Mouse (Mus musculus) liver, adult 2 months (tissue): ENCODE data around the gene Dnajb8. TPM values are rescaled to one million over a fixed set of nuclear protein-coding genes. Genes with fewer than 3 reads are reported as not detected.

ENCODE experiments used
- DNase-seq: peaks from one replicate; pipeline ENCODE4 v3.0.0-alpha.2; 2011; ENCODE audit warnings: low read depth, low spot score; ENCODE audit errors: extremely low read depth
- H3K27ac ChIP-seq: fragments of 200-500 bp; replicated peaks from 2 replicates; pipeline ENCODE4 v1.5.1; 2012; ENCODE audit warnings: low read depth, mild to moderate bottlenecking, control low read depth, inconsistent platforms, low read length; ENCODE audit not compliant: insufficient read depth
- H3K27me3 ChIP-seq: fragments of 200-500 bp; 2 replicates; pipeline ENCODE4 v1.6.1; 2012; ENCODE audit warnings: mild to moderate bottlenecking, moderate library complexity, low read length, inconsistent platforms; ENCODE audit not compliant: control insufficient read depth, insufficient read depth
- H3K36me3 ChIP-seq: fragments of 200-500 bp; 2 replicates; pipeline ENCODE4 v1.6.1; 2012; ENCODE audit warnings: low read length, inconsistent platforms; ENCODE audit not compliant: control insufficient read depth, insufficient read depth
- H3K4me1 ChIP-seq: fragments of 200-500 bp; 2 replicates; pipeline ENCODE4 v1.6.1; 2011; ENCODE audit warnings: low read length; ENCODE audit not compliant: control insufficient read depth, insufficient read depth
- H3K4me3 ChIP-seq: fragments of 200-500 bp; 2 replicates; pipeline ENCODE4 v1.5.1; 2011; ENCODE audit warnings: low read depth, mild to moderate bottlenecking, control low read depth, low read length, moderate library complexity; ENCODE audit not compliant: insufficient read depth
- H3K79me2 ChIP-seq: fragments of 200-500 bp; 2 replicates; pipeline ENCODE4 v1.6.1; 2012; ENCODE audit warnings: inconsistent platforms, mild to moderate bottlenecking, low read length, moderate library complexity; ENCODE audit not compliant: control insufficient read depth, insufficient read depth
- H3K9ac ChIP-seq: fragments of 200-500 bp; 2 replicates; pipeline ENCODE4 v1.6.1; 2012; ENCODE audit warnings: low read depth, mild to moderate bottlenecking, control low read depth, inconsistent platforms, low read length
- CTCF ChIP-seq: fragments of 200-500 bp; IDR thresholded peaks from 2 replicates; pipeline ENCODE4 v1.5.1; 2011; ENCODE audit warnings: low read depth, low read length, control low read depth
- POLR2A ChIP-seq: fragments of 200-500 bp; IDR thresholded peaks from 2 replicates; pipeline ENCODE4 v1.6.1; 2011; ENCODE audit warnings: low read length, control low read depth; ENCODE audit not compliant: insufficient read depth; ENCODE audit errors: extremely low read depth
- WGBS: fragments of 180-500 bp; shearing (Covaris S2); methylation state at CpG from one replicate; pipeline ENCODE4 v1.1.7; 2018; 5-methylcytosine and 5-hydroxymethylcytosine counted together
- polyA plus RNA-seq: library from polyadenylated mRNA; depleted of rRNA; stranded (reverse); fragments of >200 nt; gene quantifications from 2 replicates; pipeline ENCODE4 v1.2.3, GENCODE M21; 2012
- total RNA-seq: library from RNA; depleted of rRNA; stranded (reverse); fragments of >200 nt; gene quantifications from 2 replicates; pipeline ENCODE4 v1.2.3, GENCODE M21; 2014

Gene Dnajb8
- total and polyA plus RNA-seq, 2 experiments: not detected

GRCm38 (mm10) chr6:88249231-88249630, 27.2 kb downstream of the Dnajb8 start:
- no peak overlapping the region for H3K27ac ChIP-seq
- H3K4me3 ChIP-seq: no peak overlapping the region
- peak; percentile 18 for DNase-seq
- no peaks in the 10 kb centered on the region for H3K4me1 ChIP-seq
- no peaks in the 10 kb centered on the region for H3K36me3 ChIP-seq
- WGBS: 86% methylated on average over 1 of the region's 1 CpGs
- TF ChIP-seq POLR2A (no peak), CTCF (no peak)
- no peak overlapping the region for H3K9ac ChIP-seq
- no peaks in the 10 kb centered on the region for H3K79me2 ChIP-seq
- H3K27me3 ChIP-seq: no peaks in the 10 kb centered on the region

- H3K9ac ChIP-seq: no peak overlapping the region
Measured at GRCm38 (mm10) chr6:88251396-88251795, 29.3 kb downstream of the Dnajb8 start.

GRCm38 (mm10) chr6:88251798-88252478, 29.9 kb downstream of the Dnajb8 start:
- TF ChIP-seq POLR2A (no peak), CTCF (no peak)
- Histone ChIP-seq H3K79me2 (no peaks in the 10 kb centered on the region), H3K36me3 (no peaks in the 10 kb centered on the region), H3K4me1 (no peaks in the 10 kb centered on the region), H3K4me3 (no peak overlapping the region), H3K27ac (no peak overlapping the region), H3K9ac (no peak overlapping the region), H3K27me3 (no peaks in the 10 kb centered on the region)
- DNase-seq: no peak
- 82% methylated on average over 7 of the region's 7 CpGs for WGBS

More at GRCm38 (mm10) chr6:88251396-88251795, 29.3 kb downstream of the Dnajb8 start:
- peak; percentile 9 for DNase-seq
- no peak overlapping the region for H3K27ac ChIP-seq
- WGBS: 91% methylated on average over 1 of the region's 1 CpGs
- no peak for TF ChIP-seq POLR2A
- no peak overlapping the region for H3K4me3 ChIP-seq
- H3K4me1 ChIP-seq: no peaks in the 10 kb centered on the region
- no peaks in the 10 kb centered on the region for H3K79me2 ChIP-seq
- no peaks in the 10 kb centered on the region for H3K27me3 ChIP-seq
- no peaks in the 10 kb centered on the region for H3K36me3 ChIP-seq

DNA sequence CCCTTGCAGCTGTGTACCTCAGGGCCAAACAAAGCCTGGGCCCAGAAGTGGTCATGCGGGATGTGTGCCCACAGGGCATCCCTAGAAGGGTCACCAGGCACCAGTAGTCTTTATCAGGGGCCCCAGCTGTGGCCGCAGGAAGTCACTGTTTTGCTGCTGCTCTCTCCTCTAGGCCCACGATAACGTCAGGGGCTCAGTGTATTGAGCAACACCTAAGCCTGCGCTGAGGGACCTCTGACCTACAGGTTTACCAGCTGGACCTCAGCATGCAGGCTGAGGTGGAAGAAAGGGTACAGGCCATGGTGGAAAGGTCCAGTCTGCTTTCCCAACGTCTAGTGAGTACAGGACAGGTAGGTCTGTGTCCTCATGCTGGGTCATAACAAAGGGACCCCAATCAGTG, 32.0 kb downstream of the Dnajb8 start:
- no peaks in the 10 kb centered on the region for H3K36me3 ChIP-seq
- H3K27ac ChIP-seq: no peak overlapping the region
- H3K27me3 ChIP-seq: no peaks in the 10 kb centered on the region
- DNase-seq: peak; percentile 58
- WGBS: 26% methylated on average over 6 of the region's 6 CpGs
- no peak overlapping the region for H3K4me3 ChIP-seq
- TF ChIP-seq CTCF (no peak), POLR2A (no peak)
- H3K79me2 ChIP-seq: no peaks in the 10 kb centered on the region
- H3K4me1 ChIP-seq: no peaks in the 10 kb centered on the region
- H3K9ac ChIP-seq: no peak overlapping the region

DNA sequence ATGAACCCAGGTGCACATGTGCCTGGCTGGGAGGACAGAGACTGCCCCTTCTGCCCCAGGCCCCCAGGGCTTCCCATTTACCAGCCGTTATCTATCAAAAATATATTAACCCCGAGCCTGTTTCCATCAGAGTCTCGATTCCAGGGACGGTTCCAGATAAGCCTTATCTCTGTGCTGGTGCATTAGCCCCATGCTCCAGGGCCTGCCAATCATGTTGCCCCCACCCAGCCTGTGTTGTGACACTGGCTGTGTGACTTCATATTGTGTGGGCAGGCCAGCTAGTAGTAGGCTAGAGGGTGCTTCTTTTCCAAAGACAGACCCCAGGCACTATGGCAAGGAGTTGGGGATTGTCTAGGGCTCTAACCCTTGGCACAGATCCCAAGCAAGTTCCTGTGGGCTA, 33.4 kb downstream of the Dnajb8 start:
- WGBS: 70% methylated on average over 4 of the region's 4 CpGs
- Histone ChIP-seq H3K27me3 (no peaks in the 10 kb centered on the region), H3K36me3 (no peaks in the 10 kb centered on the region), H3K79me2 (no peaks in the 10 kb centered on the region), H3K4me1 (no peaks in the 10 kb centered on the region), H3K4me3 (no peak overlapping the region), H3K9ac (no peak overlapping the region), H3K27ac (no peak overlapping the region)
- no peak for DNase-seq
- TF ChIP-seq POLR2A (no peak), CTCF (no peak)

DNA sequence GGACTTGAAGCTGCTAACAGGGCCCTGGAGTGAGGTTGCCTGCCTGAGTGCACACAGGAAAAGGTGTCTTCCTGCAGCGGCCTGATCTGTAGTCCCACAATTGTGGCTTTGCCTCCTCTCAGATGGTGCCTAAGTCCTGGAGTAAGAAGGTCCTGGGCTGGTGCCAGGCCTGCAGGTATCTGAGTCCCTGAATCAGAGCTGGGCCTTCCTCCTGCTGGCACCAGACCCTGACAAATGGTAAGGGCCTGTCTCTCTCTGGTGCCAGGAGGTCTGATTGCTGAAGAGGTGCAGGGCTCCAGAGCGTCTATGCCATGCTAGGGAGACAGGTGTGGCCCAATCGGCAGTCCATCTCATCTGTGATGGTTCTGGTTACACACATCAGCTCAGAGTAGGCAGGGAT, 37.6 kb downstream of the Dnajb8 start:
- no peak overlapping the region for H3K27ac ChIP-seq
- no peak for DNase-seq
- H3K4me1 ChIP-seq: no peaks in the 10 kb centered on the region
- no peak for TF ChIP-seq POLR2A
- TF ChIP-seq CTCF: no peak
- 86% methylated on average over 3 of the region's 3 CpGs for WGBS
- H3K36me3 ChIP-seq: no peaks in the 10 kb centered on the region
- no peak overlapping the region for H3K9ac ChIP-seq
- H3K27me3 ChIP-seq: no peaks in the 10 kb centered on the region
- H3K4me3 ChIP-seq: no peak overlapping the region
- H3K79me2 ChIP-seq: no peaks in the 10 kb centered on the region
